Mouse (Mus musculus) yolk sac, embryonic 10.5 days (tissue): ENCODE measurements around the gene Adora3.
"Not testable (repeated sequence)": the region's sequence is repeated elsewhere in the genome, so short reads cannot be mapped to it uniquely, and the experiment has no call there.

ENCODE experiments used
- DNase-seq: peaks from one replicate; pipeline ENCODE4 v3.0.0-alpha.2; 2017; ENCODE audit warnings: low spot score

Adora3 gene

GRCm38 (mm10) chr3:105901468-105901867, 30.8 kb downstream of the Adora3 start:
- DNase-seq, result no peak

GRCm38 (mm10) chr3:105904213-105904612, 33.6 kb downstream of the Adora3 start:
- no peak for DNase-seq

- no peak for DNase-seq
These were observed 34.1 kb downstream of the Adora3 start for GRCm38 (mm10) chr3:105904721-105905120.

- DNase-seq, result no peak
These were observed 37.4 kb downstream of the Adora3 start for GRCm38 (mm10) chr3:105907956-105908655.

- no peak for DNase-seq
These were observed 38.3 kb downstream of the Adora3 start for GRCm38 (mm10) chr3:105908976-105909375.

- no peak for DNase-seq
These were observed 40.0 kb downstream of the Adora3 start for GRCm38 (mm10) chr3:105910519-105911190.

GRCm38 (mm10) chr3:105912097-105912880, 41.6 kb downstream of the Adora3 start:
- DNase-seq, result no peak

GRCm38 (mm10) chr3:105913839-105914681, 43.4 kb downstream of the Adora3 start:
- DNase-seq, result no peak

- no peak for DNase-seq
These were observed 44.6 kb downstream of the Adora3 start for GRCm38 (mm10) chr3:105915281-105915680.

- DNase-seq, result not testable (repeated sequence)
These were observed 45.8 kb downstream of the Adora3 start for GRCm38 (mm10) chr3:105916455-105916854.

GRCm38 (mm10) chr3:105917656-105918354, 47.1 kb downstream of the Adora3 start:
- no peak for DNase-seq

- no peak for DNase-seq
These were observed 47.7 kb downstream of the Adora3 start for GRCm38 (mm10) chr3:105918355-105918745.

- DNase-seq, result not testable (repeated sequence)
These were observed 50.1 kb downstream of the Adora3 start for GRCm38 (mm10) chr3:105920743-105921142.

- no peak for DNase-seq
These were observed 51.3 kb downstream of the Adora3 start for GRCm38 (mm10) chr3:105921959-105922358.

GRCm38 (mm10) chr3:105924616-105925015, 54.0 kb downstream of the Adora3 start:
- no peak for DNase-seq

- no peak for DNase-seq
These were observed 57.0 kb downstream of the Adora3 start for GRCm38 (mm10) chr3:105927561-105928194.

- no peak for DNase-seq
These were observed 57.5 kb downstream of the Adora3 start for GRCm38 (mm10) chr3:105928195-105928569.

GRCm38 (mm10) chr3:105928781-105929180, 58.1 kb downstream of the Adora3 start:
- no peak for DNase-seq

GRCm38 (mm10) chr3:105929821-105930220, 59.2 kb downstream of the Adora3 start:
- DNase-seq, result no peak

- DNase-seq, result no peak
These were observed 60.4 kb downstream of the Adora3 start for GRCm38 (mm10) chr3:105931095-105931494.
